In genomic region chr1:88215466-88216380, GRCm38 (mm10) we compare ENCODE assay signal across 9 mouse cellular contexts. TPM values are rescaled to one million over a fixed set of nuclear protein-coding genes. Genes with fewer than 3 reads are reported as not detected.
DNase-seq lines count a peak whose midpoint lies in the region; ATAC-seq lines count a peak whose summit lies in the region.
"Had no signal": no experiment of that assay in that cellular context is flagged by ENCODE, and none has a peak within 500 bp of the region (broad histone marks: within the 10 kb centered on the region; RNA-seq: fewer than 3 reads in every experiment).

No protein-coding gene starts in this region.

- ATAC-seq in hindbrain, embryonic 14.5 days (ENCODE audit: low FRiP score) = 0 out of 2 replicates have a peak, but pooled peaks have one; percentile 0
- ATAC-seq in hindbrain, embryonic 12.5 days (ENCODE audit: low FRiP score) = no peak

- H3K4me3 ChIP-seq in hindbrain, embryonic 14.5 days (replicated peaks; ENCODE audit: low read length) = no peak overlapping the region
- H3K4me3 ChIP-seq in hindbrain, embryonic 12.5 days = no peak overlapping the region
- H3K4me3 ChIP-seq: hindbrain, embryonic 15.5 days had no signal

- no peak overlapping the region for H3K9ac ChIP-seq in hindbrain, embryonic 14.5 days
- no peak overlapping the region for H3K9ac ChIP-seq in hindbrain, embryonic 12.5 days
- H3K9ac ChIP-seq: hindbrain, embryonic 15.5 days had no signal

- H3K36me3 ChIP-seq in hindbrain, embryonic 14.5 days (replicated peaks; ENCODE audit: control insufficient read depth, insufficient read depth) = no peaks in the 10 kb centered on the region
- H3K36me3 ChIP-seq in hindbrain, embryonic 12.5 days = no peaks in the 10 kb centered on the region
- H3K36me3 ChIP-seq: hindbrain, embryonic 15.5 days had no signal

- no peaks in the 10 kb centered on the region for H3K27me3 ChIP-seq in hindbrain, embryonic 14.5 days (ENCODE audit: control insufficient read depth, insufficient read depth, low read length)
- no peaks in the 10 kb centered on the region for H3K27me3 ChIP-seq in hindbrain, embryonic 12.5 days
- H3K27me3 ChIP-seq: hindbrain, embryonic 15.5 days had no signal

- DNase-seq in hindbrain, embryonic 14.5 days (ENCODE audit: low spot score) = peak; percentile 27
- peak; percentile 5 for DNase-seq in thymus, postnatal 0 days (ENCODE audit: low spot score)
- no peak for DNase-seq in thymus, postnatal 10 days (ENCODE audit: low spot score in 2 of 2)
- peak; percentile 14 for DNase-seq in embryo, embryonic 10.5 days (ENCODE audit: low spot score)
- no peak for DNase-seq in spleen, adult 12 weeks (ENCODE audit: low spot score)
- no peak for DNase-seq in left cerebral cortex, adult 11 months (ENCODE audit: low spot score)
- DNase-seq: layer of hippocampus, adult 9-11 months had no signal

- no peak overlapping the region for H3K4me2 ChIP-seq in hindbrain, embryonic 14.5 days (replicated peaks)
- no peak overlapping the region for H3K4me2 ChIP-seq in hindbrain, embryonic 12.5 days (replicated peaks)
- H3K4me2 ChIP-seq: hindbrain, embryonic 15.5 days had no signal

- no peak overlapping the region for H3K27ac ChIP-seq in hindbrain, embryonic 14.5 days
- H3K27ac ChIP-seq in hindbrain, embryonic 12.5 days = no peak overlapping the region
- H3K27ac ChIP-seq: hindbrain, embryonic 15.5 days had no signal

- WGBS in hindbrain, embryonic 14.5 days = 73% methylated on average over 10 of the region's 10 CpGs
- 72% methylated on average over 10 of the region's 10 CpGs for WGBS in hindbrain, embryonic 12.5 days

- no peaks in the 10 kb centered on the region for H3K4me1 ChIP-seq in hindbrain, embryonic 14.5 days (replicated peaks; ENCODE audit: control insufficient read depth, insufficient read depth, low read length)
- no peaks in the 10 kb centered on the region for H3K4me1 ChIP-seq in hindbrain, embryonic 12.5 days
- H3K4me1 ChIP-seq: hindbrain, embryonic 15.5 days had no signal

- H3K9me3 ChIP-seq in hindbrain, embryonic 14.5 days (ENCODE audit: control insufficient read depth, low read length) = peaks cover 50% of the 10 kb centered on the region
- H3K9me3 ChIP-seq in hindbrain, embryonic 12.5 days (replicated peaks) = peaks cover 61% of the 10 kb centered on the region

RNA-seq across cellular contexts. Expression of gene Ugt1a1, which starts 4.0 kb away (rescaled TPM):
- not detected in 2 replicates for polyA plus RNA-seq in hindbrain, embryonic 14.5 days (2014; fragmentation: Nextera tagmentation; extraction: Ambion mirVana)
- not detected in 2 replicates for polyA plus RNA-seq in hindbrain, embryonic 12.5 days (2016; fragmentation: Nextera tagmentation; extraction: Ambion mirVana)
- polyA plus RNA-seq in thymus, postnatal 0 days (2015; fragmentation: Nextera tagmentation; extraction: Ambion mirVana) = 0.36 and 0.54 TPM in 2 replicates
- polyA plus RNA-seq: hindbrain, embryonic 15.5 days had no signal

RNA-seq across cellular contexts. Expression of gene Dnajb3, which starts 10.1 kb away (rescaled TPM):
- polyA plus RNA-seq in hindbrain, embryonic 14.5 days (2014; fragmentation: Nextera tagmentation; extraction: Ambion mirVana) = 11.9 and 16.5 TPM in 2 replicates
- 14.1 and 19.0 TPM in 2 replicates for polyA plus RNA-seq in hindbrain, embryonic 12.5 days (2016; fragmentation: Nextera tagmentation; extraction: Ambion mirVana)
- 2.9 and 3.9 TPM in 2 replicates for polyA plus RNA-seq in thymus, postnatal 0 days (2015; fragmentation: Nextera tagmentation; extraction: Ambion mirVana)

RNA-seq across cellular contexts. Expression of gene Mroh2a, which starts 11.1 kb away (rescaled TPM):
- polyA plus RNA-seq in hindbrain, embryonic 14.5 days (2014; fragmentation: Nextera tagmentation; extraction: Ambion mirVana) = 1.1 and 2.0 TPM in 2 replicates
- 1.0 and 1.3 TPM in 2 replicates for polyA plus RNA-seq in hindbrain, embryonic 12.5 days (2016; fragmentation: Nextera tagmentation; extraction: Ambion mirVana)
- 0.64 and 1.4 TPM in 2 replicates for polyA plus RNA-seq in thymus, postnatal 0 days (2015; fragmentation: Nextera tagmentation; extraction: Ambion mirVana)

RNA-seq across cellular contexts. Expression of gene Ugt1a2, which starts 15.3 kb away (rescaled TPM):
- polyA plus RNA-seq in hindbrain, embryonic 14.5 days (2014; fragmentation: Nextera tagmentation; extraction: Ambion mirVana) = not detected in 2 replicates
- 0.10 and 0.12 TPM in 2 replicates for polyA plus RNA-seq in hindbrain, embryonic 12.5 days (2016; fragmentation: Nextera tagmentation; extraction: Ambion mirVana)
- 0.13 TPM in 1 of 2 replicates, not detected in the other for polyA plus RNA-seq in thymus, postnatal 0 days (2015; fragmentation: Nextera tagmentation; extraction: Ambion mirVana)
- polyA plus RNA-seq: hindbrain, embryonic 15.5 days had no signal

RNA-seq across cellular contexts. Expression of gene Ugt1a5, which starts 49.9 kb away (rescaled TPM):
- not detected in 2 replicates for polyA plus RNA-seq in hindbrain, embryonic 14.5 days (2014; fragmentation: Nextera tagmentation; extraction: Ambion mirVana)
- polyA plus RNA-seq in hindbrain, embryonic 12.5 days (2016; fragmentation: Nextera tagmentation; extraction: Ambion mirVana) = not detected in 2 replicates
- not detected in 2 replicates for polyA plus RNA-seq in thymus, postnatal 0 days (2015; fragmentation: Nextera tagmentation; extraction: Ambion mirVana)
- polyA plus RNA-seq: hindbrain, embryonic 15.5 days had no signal

Comparison
In these comparisons a context has a peak if more than half of its experiments do, and no peak if none do; other contexts are left out.
1. DNase-seq: peak in hindbrain, embryonic 14.5 days (single experiment), thymus, postnatal 0 days (single experiment) and embryo, embryonic 10.5 days (single experiment); none in thymus, postnatal 10 days (0 of 2), spleen, adult 12 weeks (single experiment) and left cerebral cortex, adult 11 months (single experiment).